Mouse (Mus musculus): ENCODE data around the gene Fam120a. TPM values are rescaled to one million over a fixed set of nuclear protein-coding genes. Genes with fewer than 3 reads are reported as not detected.
A peak's percentile ranks its signal among the peaks of the same experiment; 100 is the strongest.

The Fam120a gene
- total and polyA plus RNA-seq, 2 experiments from 2014 or later, result 9.5 to 58.3 TPM

GRCm38 (mm10) chr13:48863556-48863955 is 104.3 kb downstream of the Fam120a start:
- H3K4me2 ChIP-seq (ENCODE audit: low read depth, low read length, poor library complexity, severe bottlenecking), result no peak overlapping the region
- DNase-seq (ENCODE audit: low spot score) (no peak), ATAC-seq (ENCODE audit: low FRiP score) (no peak)
- peaks cover 2% of the 10 kb centered on the region; the same call in 1 of the 2 replicates for H3K4me1 ChIP-seq (ENCODE audit: insufficient read depth, low read length)
- no peak overlapping the region for H3K4me3 ChIP-seq (ENCODE audit: low read depth, low read length)
- no peak overlapping the region for H3K9ac ChIP-seq (replicated peaks; ENCODE audit: low read length, poor library complexity, severe bottlenecking)
- no peak for TF ChIP-seq CTCF (IDR thresholded peaks at IDR 0.05)
- no peaks in the 10 kb centered on the region for H3K9me3 ChIP-seq (ENCODE audit: low read length)
- no peaks in the 10 kb centered on the region for H3K27me3 ChIP-seq (ENCODE audit: insufficient read depth, low read length)
- no peaks in the 10 kb centered on the region for H3K36me3 ChIP-seq (ENCODE audit: insufficient read depth, low read length)
- 85% methylated on average over 9 of the region's 9 CpGs for WGBS
- no peak overlapping the region for H3K27ac ChIP-seq (ENCODE audit: low read depth, low read length)

- no peak for TF ChIP-seq CTCF (IDR thresholded peaks at IDR 0.05)
- 87% methylated on average over 1 of the region's 1 CpGs for WGBS
- no peaks in the 10 kb centered on the region for H3K9me3 ChIP-seq (ENCODE audit: low read length)
- H3K36me3 ChIP-seq (ENCODE audit: insufficient read depth, low read length), result no peaks in the 10 kb centered on the region
- ATAC-seq (ENCODE audit: low FRiP score) (no peak), DNase-seq (ENCODE audit: low spot score) (no peak)
- H3K27me3 ChIP-seq (ENCODE audit: insufficient read depth, low read length), result no peaks in the 10 kb centered on the region
- H3K27ac ChIP-seq (ENCODE audit: low read depth, low read length), result no peak overlapping the region
- no peak overlapping the region for H3K4me3 ChIP-seq (ENCODE audit: low read depth, low read length)
- 0 out of 2 replicates have a peak, but pooled peaks cover 8% of the 10 kb centered on the region for H3K4me1 ChIP-seq (ENCODE audit: insufficient read depth, low read length)
- H3K9ac ChIP-seq (replicated peaks; ENCODE audit: low read length, poor library complexity, severe bottlenecking), result no peak overlapping the region
- H3K4me2 ChIP-seq (ENCODE audit: low read depth, low read length, poor library complexity, severe bottlenecking), result no peak overlapping the region
Measured at GRCm38 (mm10) chr13:48861913-48862312, 105.9 kb downstream of the Fam120a start.

GRCm38 (mm10) chr13:48858779-48859178 is 109.0 kb downstream of the Fam120a start:
- DNase-seq (ENCODE audit: low spot score) (no peak), ATAC-seq (ENCODE audit: low FRiP score) (no peak)
- no peaks in the 10 kb centered on the region for H3K9me3 ChIP-seq (ENCODE audit: low read length)
- TF ChIP-seq CTCF (IDR thresholded peaks at IDR 0.05), result no peak
- H3K36me3 ChIP-seq (ENCODE audit: insufficient read depth, low read length), result no peaks in the 10 kb centered on the region
- H3K27me3 ChIP-seq (ENCODE audit: insufficient read depth, low read length), result no peaks in the 10 kb centered on the region
- peaks cover 13% of the 10 kb centered on the region; the same call in 1 of the 2 replicates for H3K4me1 ChIP-seq (ENCODE audit: insufficient read depth, low read length)
- no peak overlapping the region for H3K4me2 ChIP-seq (ENCODE audit: low read depth, low read length, poor library complexity, severe bottlenecking)
- no peak overlapping the region for H3K9ac ChIP-seq (replicated peaks; ENCODE audit: low read length, poor library complexity, severe bottlenecking)
- WGBS, result 74% methylated on average over 4 of the region's 4 CpGs
- H3K4me3 ChIP-seq (ENCODE audit: low read depth, low read length), result no peak overlapping the region
- no peak overlapping the region for H3K27ac ChIP-seq (ENCODE audit: low read depth, low read length)

DNA sequence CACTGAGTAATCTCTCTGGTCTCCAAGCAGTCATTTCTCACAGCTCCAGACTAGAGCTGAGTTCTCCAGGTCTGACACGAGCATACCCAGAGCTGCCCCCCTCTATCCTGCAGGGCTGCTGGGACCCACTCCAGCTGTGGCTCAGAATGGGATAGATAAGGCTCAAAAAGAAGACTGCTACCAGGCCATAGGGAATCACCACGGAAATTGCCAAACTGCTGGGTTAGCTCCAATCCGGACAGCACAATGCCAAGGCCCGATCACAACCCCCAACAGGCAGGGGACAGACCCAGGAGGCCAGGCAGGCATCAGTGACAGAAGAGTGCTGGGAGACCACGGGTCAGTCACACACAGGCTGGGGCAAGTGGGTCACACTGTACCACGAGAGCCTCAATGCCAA is 109.8 kb downstream of the Fam120a start:
- H3K36me3 ChIP-seq (ENCODE audit: insufficient read depth, low read length), result no peaks in the 10 kb centered on the region
- H3K27ac ChIP-seq (ENCODE audit: low read depth, low read length), result no peak overlapping the region
- WGBS, result 41% methylated on average over 6 of the region's 6 CpGs
- no peak overlapping the region for H3K4me3 ChIP-seq (ENCODE audit: low read depth, low read length)
- H3K4me1 ChIP-seq (ENCODE audit: insufficient read depth, low read length), result peaks cover 19% of the 10 kb centered on the region
- no peak overlapping the region for H3K4me2 ChIP-seq (ENCODE audit: low read depth, low read length, poor library complexity, severe bottlenecking)
- no peaks in the 10 kb centered on the region for H3K9me3 ChIP-seq (ENCODE audit: low read length)
- H3K9ac ChIP-seq (replicated peaks; ENCODE audit: low read length, poor library complexity, severe bottlenecking), result no peak overlapping the region
- ATAC-seq (ENCODE audit: low FRiP score), result no peak
- no peaks in the 10 kb centered on the region for H3K27me3 ChIP-seq (ENCODE audit: insufficient read depth, low read length)
- no peak for TF ChIP-seq CTCF (IDR thresholded peaks at IDR 0.05)
- no peak for DNase-seq (ENCODE audit: low spot score)

GRCm38 (mm10) chr13:48857246-48857932 is 110.4 kb downstream of the Fam120a start:
- no peak for ATAC-seq (ENCODE audit: low FRiP score)

DNA sequence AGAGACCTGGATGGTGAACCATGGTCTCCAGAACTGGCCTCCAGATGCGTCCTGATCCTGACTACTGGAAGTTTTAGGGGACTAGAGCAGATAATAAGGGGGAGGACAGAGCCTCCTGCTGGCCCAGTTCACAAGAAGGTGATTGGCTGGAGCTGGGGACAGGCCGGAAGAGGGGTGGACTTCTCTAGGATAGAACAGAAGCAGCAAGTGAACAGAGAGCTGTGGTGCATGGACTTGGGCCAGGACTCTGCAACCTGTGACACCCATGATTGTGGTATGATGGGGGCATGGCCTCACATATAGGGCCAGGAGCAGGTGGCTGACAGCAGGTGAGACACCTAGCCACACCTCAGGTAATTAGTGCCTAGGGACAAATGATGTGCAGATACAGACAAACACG is 113.9 kb downstream of the Fam120a start:
- TF ChIP-seq CTCF (IDR thresholded peaks at IDR 0.05), result 0 out of 2 replicates have a peak, but pooled peaks have one; percentile 2
- H3K4me1 ChIP-seq (ENCODE audit: insufficient read depth, low read length), result peaks cover 23% of the 10 kb centered on the region

More at GRCm38 (mm10) chr13:48857246-48857932, 110.4 kb downstream of the Fam120a start:
- H3K9ac ChIP-seq (replicated peaks; ENCODE audit: low read length, poor library complexity, severe bottlenecking), result no peak overlapping the region
- H3K27me3 ChIP-seq (ENCODE audit: insufficient read depth, low read length), result no peaks in the 10 kb centered on the region
- no peak for TF ChIP-seq CTCF (IDR thresholded peaks at IDR 0.05)
- no peak overlapping the region for H3K4me3 ChIP-seq (ENCODE audit: low read depth, low read length)
- H3K36me3 ChIP-seq (ENCODE audit: insufficient read depth, low read length), result no peaks in the 10 kb centered on the region
- no peak overlapping the region for H3K4me2 ChIP-seq (ENCODE audit: low read depth, low read length, poor library complexity, severe bottlenecking)
- no peak overlapping the region for H3K27ac ChIP-seq (ENCODE audit: low read depth, low read length)
- DNase-seq (ENCODE audit: low spot score), result no peak
- WGBS, result 38% methylated on average over 7 of the region's 7 CpGs
- no peaks in the 10 kb centered on the region for H3K9me3 ChIP-seq (ENCODE audit: low read length)
- H3K4me1 ChIP-seq (ENCODE audit: insufficient read depth, low read length), result peaks cover 19% of the 10 kb centered on the region

More for the DNA sequence above, 113.9 kb downstream of the Fam120a start:
- peak overlapping the region; percentile 48 for H3K27ac ChIP-seq (ENCODE audit: low read depth, low read length)
- no peak overlapping the region for H3K9ac ChIP-seq (replicated peaks; ENCODE audit: low read length, poor library complexity, severe bottlenecking)
- no peak overlapping the region for H3K4me2 ChIP-seq (ENCODE audit: low read depth, low read length, poor library complexity, severe bottlenecking)
- ATAC-seq (ENCODE audit: low FRiP score) (no peak), DNase-seq (ENCODE audit: low spot score) (no peak)
- no peaks in the 10 kb centered on the region for H3K27me3 ChIP-seq (ENCODE audit: insufficient read depth, low read length)
- H3K9me3 ChIP-seq (ENCODE audit: low read length), result no peaks in the 10 kb centered on the region
- WGBS, result 43% methylated on average over 3 of the region's 3 CpGs
- H3K4me3 ChIP-seq (ENCODE audit: low read depth, low read length), result no peak overlapping the region
- no peaks in the 10 kb centered on the region for H3K36me3 ChIP-seq (ENCODE audit: insufficient read depth, low read length)

Data from midbrain, postnatal 0 days (tissue).